Mouse (Mus musculus) spleen, adult 2 months (tissue): ENCODE measurements at regions not wholly inside any gene's neighbourhood (a gene's known extent, or its start where the extent isn't known, plus 50 kb on each side); places are given as distances from the start of the nearest gene placed in this dataset.

ENCODE experiments used
- DNase-seq, 2 experiments: peaks; one replicate each; pipeline versions ENCODE4 v3.0.0 to v3.0.0-alpha.2; 2012 to 2021; ENCODE audit warnings: low spot score in 2 of 2, low read depth in 1 of 2
- H3K27ac ChIP-seq: fragments of 200-500 bp; 2 replicates; pipeline ENCODE4 v1.5.1; 2012; ENCODE audit warnings: low read length, inconsistent platforms; ENCODE audit not compliant: insufficient read depth
- H3K27me3 ChIP-seq: fragments of 200-500 bp; 2 replicates; pipeline ENCODE4 v1.6.1; 2012; ENCODE audit warnings: mild to moderate bottlenecking, moderate library complexity, low read length, inconsistent platforms; ENCODE audit not compliant: control insufficient read depth, insufficient read depth
- H3K36me3 ChIP-seq: fragments of 200-500 bp; 2 replicates; pipeline ENCODE4 v1.6.1; 2012; ENCODE audit warnings: mild to moderate bottlenecking, low read length, inconsistent platforms; ENCODE audit not compliant: control insufficient read depth, insufficient read depth
- H3K4me1 ChIP-seq: fragments of 200-500 bp; 2 replicates; pipeline ENCODE4 v1.6.1; 2011; ENCODE audit warnings: inconsistent platforms; ENCODE audit not compliant: control insufficient read depth, insufficient read depth, insufficient read length
- H3K4me3 ChIP-seq: fragments of 200-500 bp; 2 replicates; pipeline ENCODE4 v1.5.1; 2011; ENCODE audit warnings: mild to moderate bottlenecking, inconsistent platforms; ENCODE audit not compliant: insufficient read depth, insufficient read length; ENCODE audit errors: extremely low read depth
- CTCF ChIP-seq: fragments of 200-500 bp; IDR thresholded peaks from 2 replicates; pipeline ENCODE4 v1.5.1; 2011; ENCODE audit warnings: mild to moderate bottlenecking, inconsistent platforms; ENCODE audit not compliant: insufficient read depth, insufficient read length, insufficient replicate concordance; ENCODE audit errors: extremely low read depth
- POLR2A ChIP-seq: fragments of 200-500 bp; IDR thresholded peaks from 2 replicates; pipeline ENCODE4 v1.6.1; 2011; ENCODE audit warnings: low read depth, low read length, inconsistent platforms
- WGBS: fragments of 180-500 bp; shearing (Covaris S2); methylation state at CpG from one replicate; pipeline ENCODE4 v1.1.7; 2018; 5-methylcytosine and 5-hydroxymethylcytosine counted together

DNA sequence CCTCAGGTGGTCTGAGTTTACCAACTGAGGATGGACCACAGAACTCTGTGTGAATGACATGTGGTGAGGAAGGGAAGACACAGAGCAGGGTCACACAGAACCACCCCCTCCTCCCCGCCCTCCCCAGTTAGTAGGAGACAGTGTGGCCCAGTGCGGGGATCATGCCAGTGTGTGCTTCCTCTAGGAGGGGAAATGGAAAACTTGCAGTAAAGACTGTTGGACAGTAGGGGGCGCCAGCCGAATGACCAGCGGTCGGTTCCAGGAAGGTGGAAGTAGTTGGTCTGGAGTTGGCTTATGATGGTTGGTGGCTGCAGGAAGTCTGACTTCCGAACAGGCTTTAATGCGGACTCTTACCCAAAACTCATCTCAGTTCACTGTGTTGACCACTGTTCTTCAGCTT is 87.3 kb downstream of the Syf2 start:
- WGBS = 4% methylated on average over 8 of the region's 8 CpGs
- no peaks in the 10 kb centered on the region for H3K27me3 ChIP-seq
- no peak for TF ChIP-seq POLR2A
- peak; percentile 73; the same call in 1 of the 2 replicates for TF ChIP-seq CTCF

GRCm38 (mm10) chr4:135019120-135019519 is 88.4 kb downstream of the Syf2 start:
- TF ChIP-seq CTCF (no peak), POLR2A (no peak)
- Histone ChIP-seq H3K27me3 (no peaks in the 10 kb centered on the region), H3K27ac (no peak overlapping the region), H3K36me3 (no peaks in the 10 kb centered on the region), H3K4me3 (no peak overlapping the region), H3K4me1 (no peaks in the 10 kb centered on the region; the same call in 1 of the 2 replicates)
- 64% methylated on average over 2 of the region's 2 CpGs for WGBS
- DNase-seq = no peak

More for the DNA sequence above, 87.3 kb downstream of the Syf2 start:
- no peaks in the 10 kb centered on the region for H3K36me3 ChIP-seq
- no peak overlapping the region for H3K4me3 ChIP-seq
- H3K4me1 ChIP-seq = no peaks in the 10 kb centered on the region; the same call in 1 of the 2 replicates
- peak; percentile 28 to 61 for DNase-seq
- H3K27ac ChIP-seq = no peak overlapping the region

DNA sequence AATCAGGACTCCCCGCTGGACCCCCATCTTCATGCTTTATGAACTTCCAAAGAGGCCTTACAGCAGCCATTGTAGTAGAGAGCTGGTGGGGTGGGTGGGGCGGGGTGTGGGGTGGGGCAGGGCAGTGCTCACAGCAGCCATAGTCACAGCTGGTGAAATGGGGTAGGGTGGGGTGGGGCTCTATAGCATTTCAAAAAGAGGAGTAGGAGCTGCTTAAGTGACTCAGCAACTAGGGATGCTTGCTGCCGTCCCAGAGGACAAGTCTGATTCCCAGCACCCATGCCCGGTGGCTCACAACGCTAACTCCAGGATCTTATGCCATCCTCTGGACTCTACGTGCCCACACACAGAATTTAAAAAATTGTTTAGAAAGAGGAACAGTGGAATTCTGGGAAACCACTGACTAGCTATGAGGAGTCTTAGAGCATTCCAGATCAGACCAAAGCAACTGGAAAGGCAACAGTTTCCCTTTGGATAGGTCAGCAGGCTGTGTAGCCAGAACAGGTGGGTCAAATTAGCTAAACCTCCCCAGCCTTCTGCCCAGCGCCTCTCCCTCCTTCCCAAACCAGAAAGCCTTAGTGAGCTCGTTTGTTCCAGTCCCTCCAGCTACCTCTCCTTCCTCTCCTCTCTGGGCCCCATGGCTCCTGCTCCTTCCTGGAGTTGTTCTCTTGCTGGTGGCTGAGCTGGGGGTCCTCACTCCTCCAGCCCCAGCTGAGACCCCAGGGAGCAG is 89.7 kb downstream of the Syf2 start:
- TF ChIP-seq CTCF = no peak
- no peak for TF ChIP-seq POLR2A
- Histone ChIP-seq H3K4me3 (no peak overlapping the region), H3K4me1 (no peaks in the 10 kb centered on the region; the same call in 1 of the 2 replicates), H3K36me3 (no peaks in the 10 kb centered on the region), H3K27ac (no peak overlapping the region), H3K27me3 (no peaks in the 10 kb centered on the region)
- no peak for DNase-seq
- 85% methylated on average over 8 of the region's 8 CpGs for WGBS

GRCm38 (mm10) chr4:135023200-135023599 is 92.5 kb downstream of the Syf2 start:
- TF ChIP-seq CTCF (no peak; the same call in 1 of the 2 replicates), POLR2A (no peak)
- H3K4me1 ChIP-seq = no peaks in the 10 kb centered on the region
- no peak for DNase-seq
- no peak overlapping the region for H3K27ac ChIP-seq
- no peak overlapping the region for H3K4me3 ChIP-seq
- no peaks in the 10 kb centered on the region for H3K36me3 ChIP-seq
- H3K27me3 ChIP-seq = no peaks in the 10 kb centered on the region
- WGBS = 95% methylated on average over 5 of the region's 5 CpGs

- H3K4me3 ChIP-seq = no peak overlapping the region
- TF ChIP-seq POLR2A = no peak
- TF ChIP-seq CTCF = no peak
- WGBS = 12% methylated on average over 18 of the region's 18 CpGs
- no peak for DNase-seq
- H3K4me1 ChIP-seq = no peaks in the 10 kb centered on the region
- no peaks in the 10 kb centered on the region for H3K36me3 ChIP-seq
- H3K27me3 ChIP-seq = no peaks in the 10 kb centered on the region
- no peak overlapping the region for H3K27ac ChIP-seq
Observed at GRCm38 (mm10) chr4:135025802-135026201, 94.7 kb upstream of the Runx3 start.

- no peaks in the 10 kb centered on the region for H3K36me3 ChIP-seq
- H3K4me1 ChIP-seq = no peaks in the 10 kb centered on the region
- H3K4me3 ChIP-seq = no peak overlapping the region
- no peak for DNase-seq
- TF ChIP-seq POLR2A (no peak), CTCF (no peak)
- no peaks in the 10 kb centered on the region for H3K27me3 ChIP-seq
- 85% methylated on average over 8 of the region's 8 CpGs for WGBS
- no peak overlapping the region for H3K27ac ChIP-seq
Observed at GRCm38 (mm10) chr4:135027136-135027535, 93.3 kb upstream of the Runx3 start.

DNA sequence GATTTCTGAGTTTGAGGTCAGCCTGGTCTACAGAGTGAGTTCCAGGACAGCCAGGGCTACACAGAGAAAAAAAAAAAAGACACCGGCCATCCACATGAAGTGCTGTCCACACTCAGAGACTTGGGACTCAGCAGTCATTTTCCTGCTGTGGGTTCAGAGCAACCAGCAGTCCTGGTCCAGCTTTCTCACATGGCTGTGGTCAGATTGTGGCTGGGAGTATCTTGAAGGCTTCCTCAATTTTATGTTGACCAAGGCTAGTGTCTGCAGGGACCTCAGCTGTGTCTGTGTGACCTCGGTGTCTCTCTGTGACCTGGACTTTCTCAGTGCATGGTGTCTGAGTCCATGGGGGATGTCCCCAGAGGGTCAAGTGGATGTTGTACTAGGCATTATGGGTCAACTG is 90.7 kb upstream of the Runx3 start:
- TF ChIP-seq POLR2A = no peak
- TF ChIP-seq CTCF = no peak
- Histone ChIP-seq H3K4me3 (no peak overlapping the region), H3K27me3 (no peaks in the 10 kb centered on the region), H3K4me1 (no peaks in the 10 kb centered on the region), H3K36me3 (no peaks in the 10 kb centered on the region), H3K27ac (no peak overlapping the region)
- no peak for DNase-seq
- WGBS = 52% methylated on average over 2 of the region's 2 CpGs

- DNase-seq = no peak
- no peaks in the 10 kb centered on the region for H3K27me3 ChIP-seq
- no peak overlapping the region for H3K27ac ChIP-seq
- TF ChIP-seq CTCF (no peak), POLR2A (no peak)
- H3K4me3 ChIP-seq = no peak overlapping the region
- no peaks in the 10 kb centered on the region for H3K4me1 ChIP-seq
- WGBS = 63% methylated on average over 9 of the region's 9 CpGs
- no peaks in the 10 kb centered on the region for H3K36me3 ChIP-seq
Observed at GRCm38 (mm10) chr4:135032461-135032860, 88.0 kb upstream of the Runx3 start.
